Mouse (Mus musculus) v-Abl transformed pro-B cells (cell line): Measurements from ENCODE around the gene Cmklr1.

ENCODE experiments used
- in situ Hi-C, 2 experiments: fragments of 400-800 bp; cut with MboI; formaldehyde crosslinking; loops; one replicate each; pipeline ENCODE4 v1.15.1; 2025; ENCODE audit not compliant: unreplicated experiment in 2 of 2

Cmklr1 gene

DNA sequence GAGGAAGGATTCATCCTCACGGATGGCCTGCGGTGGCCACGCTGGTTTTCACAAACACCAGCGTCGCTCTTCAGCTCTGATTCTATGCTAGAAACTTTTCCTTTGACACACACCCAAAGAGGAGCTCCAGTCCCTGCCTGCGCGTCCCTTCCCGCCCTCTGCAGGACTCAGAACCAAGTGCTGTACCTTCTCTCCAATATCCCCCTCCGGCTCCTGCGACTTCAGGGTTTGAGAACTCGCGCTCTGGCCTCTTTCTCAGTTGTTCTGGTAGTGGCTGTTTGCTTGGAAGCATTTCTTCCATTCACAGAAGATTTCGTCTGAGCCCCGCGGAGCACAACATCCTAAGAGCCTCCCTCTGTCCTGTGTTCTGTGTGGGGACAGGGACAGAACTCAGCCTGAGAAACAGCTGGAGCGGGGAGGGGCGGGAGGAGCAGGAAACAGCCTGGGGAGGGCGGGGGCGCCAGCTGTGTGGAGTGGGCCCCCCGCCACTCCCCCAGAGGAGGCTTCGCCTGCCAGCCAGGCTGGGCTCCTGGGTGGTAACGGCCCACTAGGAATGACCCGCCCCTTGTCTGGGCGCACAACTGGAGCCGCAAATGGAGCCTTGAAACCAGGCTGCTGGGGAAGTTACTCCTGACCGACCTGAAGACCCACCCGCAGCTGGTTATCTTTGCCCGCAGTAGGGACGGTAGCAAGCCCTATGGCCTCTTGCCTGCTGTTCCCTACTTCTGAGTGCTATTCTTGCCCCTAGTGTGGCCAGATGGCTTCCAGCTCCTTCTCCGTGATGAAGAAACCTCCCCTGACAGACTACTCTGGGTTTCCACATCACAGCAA is at the start of gene Cmklr1:
Gene Cmklr1, minus strand, starts transcription at position 392 of the 831 bp plus-strand sequence.
- in situ Hi-C loops = no loop called here

- in situ Hi-C loops = loop anchor here (10.0 to 25.0 kb wide), 2 partner anchors 300 to 593 kb away; partner anchors contain the start of gene Myo1h (in 1 of the 2)
Measured at GRCm38 (mm10) chr5:113694415-113694814, 44.2 kb upstream of the Cmklr1 start.

GRCm38 (mm10) chr5:113694000-113694399 is 43.8 kb upstream of the Cmklr1 start:
- in situ Hi-C loops = loop anchor here (10.0 to 25.0 kb wide), 2 partner anchors 299 to 593 kb away; partner anchors contain the start of gene Myo1h (in 1 of the 2)

- in situ Hi-C loops = loop anchor here (10.0 to 25.0 kb wide), 2 partner anchors 298 to 594 kb away; partner anchors contain the start of gene Myo1h (in 1 of the 2)
Measured at GRCm38 (mm10) chr5:113693196-113693755, 43.0 kb upstream of the Cmklr1 start.

- in situ Hi-C loops = loop anchor here (10.0 to 25.0 kb wide), 2 partner anchors 296 to 596 kb away; partner anchors contain the start of gene Myo1h (in 1 of the 2)
Measured at GRCm38 (mm10) chr5:113690866-113691265, 40.6 kb upstream of the Cmklr1 start.

- in situ Hi-C loops = loop anchor here (10.0 to 25.0 kb wide), 2 partner anchors 295 to 597 kb away; partner anchors contain the start of gene Myo1h (in 1 of the 2)
Measured at GRCm38 (mm10) chr5:113690069-113690548, 39.9 kb upstream of the Cmklr1 start.

DNA sequence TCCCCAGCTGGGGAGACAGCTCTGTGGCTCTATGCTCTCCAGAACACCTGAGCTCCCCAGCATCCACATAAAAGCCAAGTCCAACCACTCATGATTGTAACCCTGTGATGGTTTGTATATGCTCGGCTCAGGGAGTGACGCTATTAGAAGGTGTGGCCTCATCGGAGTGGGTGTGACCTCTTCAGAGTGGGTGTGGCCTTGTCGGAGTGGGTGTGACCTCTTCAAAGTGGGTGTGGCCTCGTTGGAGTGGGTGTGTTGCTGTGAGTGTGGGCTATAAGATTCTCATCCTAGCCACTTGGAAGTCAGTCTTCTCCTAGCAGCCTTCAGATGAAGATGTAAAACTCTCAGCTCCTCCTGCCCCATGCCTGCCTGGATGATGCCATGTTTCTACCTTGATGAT is 37.3 kb upstream of the Cmklr1 start:
- in situ Hi-C loops = loop anchor here in 1 of 2 experiments (25.0 kb wide), 1 partner anchor 600 kb away; the partner anchor contains the start of gene Myo1h

GRCm38 (mm10) chr5:113685471-113685870 is 35.2 kb upstream of the Cmklr1 start:
- in situ Hi-C loops = loop anchor here in 1 of 2 experiments (25.0 kb wide), 1 partner anchor 602 kb away; the partner anchor contains the start of gene Myo1h

DNA sequence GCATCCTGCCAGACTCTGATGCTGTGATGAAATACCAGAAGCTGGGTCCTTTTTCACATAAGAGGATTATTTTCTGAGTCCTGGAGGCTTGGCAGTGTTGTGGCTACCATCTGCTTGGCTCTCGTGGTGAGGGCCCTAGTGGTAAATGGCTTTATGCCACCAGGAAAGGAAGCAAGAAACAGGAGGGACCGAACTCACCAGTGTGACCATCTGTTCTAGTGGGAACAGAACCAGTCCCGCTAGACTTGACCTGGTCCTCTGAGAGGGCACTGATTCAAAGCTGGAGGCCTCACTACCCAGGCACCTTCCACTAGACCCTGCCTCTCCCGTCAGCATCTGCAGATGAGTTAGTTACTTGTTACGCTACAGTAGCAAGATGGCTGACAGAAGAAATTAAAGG is 33.0 kb upstream of the Cmklr1 start:
- in situ Hi-C loops = loop anchor here in 1 of 2 experiments (25.0 kb wide), 1 partner anchor 604 kb away; the partner anchor contains the start of gene Myo1h

DNA sequence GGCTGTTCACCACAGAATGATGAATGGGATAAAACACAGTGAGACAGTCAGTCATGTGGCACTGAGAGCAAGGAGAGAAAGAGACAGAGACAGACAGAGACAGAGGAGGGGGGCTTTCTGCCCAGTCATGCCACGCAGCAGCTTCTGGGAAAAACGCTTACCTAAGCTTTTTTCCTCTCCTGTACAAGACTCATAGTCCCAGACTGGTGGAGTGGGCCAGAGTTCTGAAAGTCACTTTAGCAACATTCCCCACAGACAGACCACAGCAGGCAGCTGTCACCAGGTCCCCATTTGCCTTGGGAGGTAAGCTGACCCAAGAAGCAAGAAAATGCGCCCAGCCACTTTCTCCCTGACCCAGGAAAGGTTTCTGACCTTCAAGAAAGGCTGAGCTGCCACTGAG is 32.2 kb upstream of the Cmklr1 start:
- in situ Hi-C loops = loop anchor here in 1 of 2 experiments (25.0 kb wide), 1 partner anchor 605 kb away; the partner anchor contains the start of gene Myo1h

- in situ Hi-C loops = loop anchor here in 1 of 2 experiments (25.0 kb wide), 1 partner anchor 606 kb away; the partner anchor contains the start of gene Myo1h
Measured at GRCm38 (mm10) chr5:113681219-113681618, 31.0 kb upstream of the Cmklr1 start.

- in situ Hi-C loops = loop anchor here in 1 of 2 experiments (25.0 kb wide), 1 partner anchor 608 kb away; the partner anchor contains the start of gene Myo1h
Measured at GRCm38 (mm10) chr5:113679509-113679908, 29.3 kb upstream of the Cmklr1 start.

GRCm38 (mm10) chr5:113678743-113679452 is 28.7 kb upstream of the Cmklr1 start:
- in situ Hi-C loops = loop anchor here in 1 of 2 experiments (25.0 kb wide), 1 partner anchor 608 kb away; the partner anchor contains the start of gene Myo1h

- in situ Hi-C loops = loop anchor here in 1 of 2 experiments (25.0 kb wide), 1 partner anchor 610 kb away; the partner anchor contains the start of gene Myo1h
Measured at GRCm38 (mm10) chr5:113677541-113677940, 27.3 kb upstream of the Cmklr1 start.

GRCm38 (mm10) chr5:113674851-113675250 is 24.6 kb upstream of the Cmklr1 start:
- in situ Hi-C loops = loop anchor here in 1 of 2 experiments (25.0 kb wide), 1 partner anchor 612 kb away; the partner anchor contains the start of gene Myo1h

DNA sequence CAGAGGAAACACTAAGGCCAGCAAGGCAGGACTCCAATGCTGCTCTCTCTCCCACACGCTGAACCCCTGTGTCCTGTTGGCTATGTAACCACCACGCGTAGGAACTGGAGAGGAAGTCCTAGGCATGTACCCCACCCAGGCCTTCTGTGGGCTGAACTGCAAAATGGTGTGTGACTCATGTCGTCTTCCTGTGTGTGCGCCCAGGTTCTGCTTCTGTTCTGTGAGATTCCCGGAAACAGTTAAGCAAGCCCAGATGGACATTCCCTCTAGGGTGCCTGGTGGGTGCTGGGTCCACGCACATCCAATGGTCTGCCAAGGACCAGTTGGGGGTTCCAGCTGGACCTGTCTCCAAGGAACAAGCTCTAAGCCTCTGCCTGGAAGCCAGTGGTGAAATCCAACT is 22.2 kb upstream of the Cmklr1 start:
- in situ Hi-C loops = no loop called here

DNA sequence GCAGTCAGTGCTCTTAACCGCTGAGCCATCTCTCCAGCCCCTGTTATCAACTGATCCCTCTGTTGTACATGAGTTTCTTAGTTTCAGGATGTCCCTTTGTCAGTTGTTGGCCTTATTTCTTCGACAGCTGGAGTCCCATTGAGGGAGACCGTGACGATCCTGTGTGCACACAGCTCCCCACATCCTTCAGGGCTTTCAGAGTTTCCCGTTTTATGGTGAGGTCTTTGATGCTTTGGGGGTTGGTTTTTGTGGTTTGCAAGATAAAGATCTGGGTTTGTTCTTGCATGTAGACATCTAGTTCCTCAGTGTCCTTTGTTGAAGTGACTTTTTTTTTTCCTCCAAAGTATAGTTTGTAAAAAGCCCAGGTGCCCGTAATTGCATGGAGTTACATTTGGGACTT is 20.4 kb upstream of the Cmklr1 start:
- in situ Hi-C loops = no loop called here

- in situ Hi-C loops = no loop called here
Measured at GRCm38 (mm10) chr5:113670110-113670509, 19.9 kb upstream of the Cmklr1 start.

- in situ Hi-C loops = no loop called here
Measured at GRCm38 (mm10) chr5:113664629-113665195, 14.5 kb upstream of the Cmklr1 start.
